Mouse (Mus musculus): Measurements from ENCODE around the gene Atp5g1. TPM values are rescaled to one million over a fixed set of nuclear protein-coding genes. Genes with fewer than 3 reads are reported as not detected.

The Atp5g1 gene
- polyA plus RNA-seq, 1 experiment from 2014 or later: 705 TPM

GRCm38 (mm10) chr11:96092674-96093291 is 17.3 kb upstream of the Atp5g1 start:
- H3K36me3 ChIP-seq: no peaks in the 10 kb centered on the region
- H3K9ac ChIP-seq: no peak overlapping the region
- H3K27ac ChIP-seq: no peak overlapping the region
- no peaks in the 10 kb centered on the region for H3K9me3 ChIP-seq (replicated peaks)
- H3K4me3 ChIP-seq (replicated peaks): no peak overlapping the region
- 50% methylated on average over 7 of the region's 7 CpGs for WGBS
- ATAC-seq (replicated peaks; ENCODE audit: low FRiP score): no peak
- H3K4me1 ChIP-seq: no peaks in the 10 kb centered on the region
- H3K27me3 ChIP-seq: peaks cover 10% of the 10 kb centered on the region; the same call in 1 of the 2 replicates
- H3K4me2 ChIP-seq: no peak overlapping the region

GRCm38 (mm10) chr11:96091073-96091472 is 15.6 kb upstream of the Atp5g1 start:
- no peak overlapping the region for H3K4me2 ChIP-seq
- H3K9me3 ChIP-seq (replicated peaks): no peaks in the 10 kb centered on the region
- ATAC-seq (replicated peaks; ENCODE audit: low FRiP score): no peak
- no peak overlapping the region for H3K4me3 ChIP-seq (replicated peaks)
- no peak overlapping the region for H3K27ac ChIP-seq
- 62% methylated on average over 2 of the region's 2 CpGs for WGBS
- H3K4me1 ChIP-seq: no peaks in the 10 kb centered on the region
- no peaks in the 10 kb centered on the region for H3K36me3 ChIP-seq
- H3K27me3 ChIP-seq: peaks cover 10% of the 10 kb centered on the region; the same call in 1 of the 2 replicates
- no peak overlapping the region for H3K9ac ChIP-seq

- H3K27me3 ChIP-seq: peaks cover 8% of the 10 kb centered on the region; the same call in 1 of the 2 replicates
- H3K4me2 ChIP-seq: no peak overlapping the region
- H3K27ac ChIP-seq: no peak overlapping the region
- H3K4me3 ChIP-seq (replicated peaks): no peak overlapping the region
- WGBS: 88% methylated on average over 6 of the region's 6 CpGs
- no peaks in the 10 kb centered on the region for H3K9me3 ChIP-seq (replicated peaks)
- no peak for ATAC-seq (replicated peaks; ENCODE audit: low FRiP score)
- no peaks in the 10 kb centered on the region for H3K4me1 ChIP-seq
- no peaks in the 10 kb centered on the region for H3K36me3 ChIP-seq
- H3K9ac ChIP-seq: no peak overlapping the region
These were observed 12.5 kb upstream of the Atp5g1 start for GRCm38 (mm10) chr11:96087981-96088380.

GRCm38 (mm10) chr11:96082682-96083081 is 7.2 kb upstream of the Atp5g1 start:
- H3K9me3 ChIP-seq (replicated peaks): no peaks in the 10 kb centered on the region
- H3K27me3 ChIP-seq: no peaks in the 10 kb centered on the region
- H3K4me3 ChIP-seq (replicated peaks): no peak overlapping the region
- no peaks in the 10 kb centered on the region for H3K36me3 ChIP-seq
- H3K4me2 ChIP-seq: no peak overlapping the region
- no peak overlapping the region for H3K9ac ChIP-seq
- no peak for ATAC-seq (replicated peaks; ENCODE audit: low FRiP score)
- 67% methylated on average over 3 of the region's 3 CpGs for WGBS
- H3K4me1 ChIP-seq: no peaks in the 10 kb centered on the region
- no peak overlapping the region for H3K27ac ChIP-seq

GRCm38 (mm10) chr11:96080736-96081135 is 5.3 kb upstream of the Atp5g1 start:
- H3K4me1 ChIP-seq: peaks cover 3% of the 10 kb centered on the region
- no peak overlapping the region for H3K4me3 ChIP-seq (replicated peaks)
- H3K9ac ChIP-seq: no peak overlapping the region
- 72% methylated on average over 5 of the region's 5 CpGs for WGBS
- H3K36me3 ChIP-seq: no peaks in the 10 kb centered on the region
- H3K27ac ChIP-seq: no peak overlapping the region
- no peaks in the 10 kb centered on the region for H3K9me3 ChIP-seq (replicated peaks)
- no peaks in the 10 kb centered on the region for H3K27me3 ChIP-seq
- H3K4me2 ChIP-seq: no peak overlapping the region
- no peak for ATAC-seq (replicated peaks; ENCODE audit: low FRiP score)

GRCm38 (mm10) chr11:96076221-96077105 is 993 bp upstream of the Atp5g1 start:
- no peak overlapping the region for H3K9ac ChIP-seq
- peaks cover 17% of the 10 kb centered on the region for H3K4me1 ChIP-seq
- WGBS: 70% methylated on average over 13 of the region's 13 CpGs
- ATAC-seq (replicated peaks; ENCODE audit: low FRiP score): no peak
- H3K4me3 ChIP-seq (replicated peaks): peak overlapping the region; percentile 67
- peak overlapping the region; percentile 87 for H3K27ac ChIP-seq
- no peaks in the 10 kb centered on the region for H3K27me3 ChIP-seq
- H3K9me3 ChIP-seq (replicated peaks): no peaks in the 10 kb centered on the region
- H3K4me2 ChIP-seq: peak overlapping the region; percentile 60
- H3K36me3 ChIP-seq: peaks cover 14% of the 10 kb centered on the region

- 0% methylated on average over 15 of the region's 15 CpGs for WGBS
- H3K4me1 ChIP-seq: peaks cover 17% of the 10 kb centered on the region
- ATAC-seq (replicated peaks; ENCODE audit: low FRiP score): no peak
These were observed 327 bp downstream of the Atp5g1 start for GRCm38 (mm10) chr11:96075177-96075508.

GRCm38 (mm10) chr11:96074351-96075176 is 906 bp downstream of the Atp5g1 start:
- peaks cover 17% of the 10 kb centered on the region for H3K4me1 ChIP-seq
- H3K9ac ChIP-seq: peak overlapping the region; percentile 65
- ATAC-seq (replicated peaks; ENCODE audit: low FRiP score): no peak
- H3K4me2 ChIP-seq: peak overlapping the region; percentile 85
- H3K27ac ChIP-seq: peak overlapping the region; percentile 86
- H3K4me3 ChIP-seq (replicated peaks): peak overlapping the region; percentile 67
- 12% methylated on average over 17 of the region's 17 CpGs for WGBS
- H3K27me3 ChIP-seq: no peaks in the 10 kb centered on the region
- no peaks in the 10 kb centered on the region for H3K9me3 ChIP-seq (replicated peaks)
- H3K36me3 ChIP-seq: peaks cover 32% of the 10 kb centered on the region

More at GRCm38 (mm10) chr11:96075177-96075508, 327 bp downstream of the Atp5g1 start:
- peaks cover 26% of the 10 kb centered on the region for H3K36me3 ChIP-seq
- peak overlapping the region; percentile 65 for H3K9ac ChIP-seq
- H3K4me3 ChIP-seq (replicated peaks): peak overlapping the region; percentile 67
- no peaks in the 10 kb centered on the region for H3K9me3 ChIP-seq (replicated peaks)
- H3K27me3 ChIP-seq: no peaks in the 10 kb centered on the region
- peak overlapping the region; percentile 85 for H3K4me2 ChIP-seq
- peak overlapping the region; percentile 86 for H3K27ac ChIP-seq

GRCm38 (mm10) chr11:96073295-96073993 is 2.0 kb downstream of the Atp5g1 start:
- no peak for ATAC-seq (replicated peaks; ENCODE audit: low FRiP score)
- no peaks in the 10 kb centered on the region for H3K27me3 ChIP-seq
- WGBS: 72% methylated on average over 9 of the region's 9 CpGs
- peak overlapping the region; percentile 65; the same call in 1 of the 2 replicates for H3K9ac ChIP-seq
- H3K36me3 ChIP-seq: peaks cover 36% of the 10 kb centered on the region
- peaks cover 17% of the 10 kb centered on the region for H3K4me1 ChIP-seq
- H3K4me3 ChIP-seq (replicated peaks): peak overlapping the region; percentile 67
- no peak overlapping the region for H3K27ac ChIP-seq
- peak overlapping the region; percentile 85 for H3K4me2 ChIP-seq
- no peaks in the 10 kb centered on the region for H3K9me3 ChIP-seq (replicated peaks)

- Histone ChIP-seq H3K4me2 (no peak overlapping the region), H3K27ac (no peak overlapping the region), H3K9ac (no peak overlapping the region), H3K27me3 (no peaks in the 10 kb centered on the region), H3K9me3 (replicated peaks) (no peaks in the 10 kb centered on the region), H3K4me3 (replicated peaks) (no peak overlapping the region), H3K4me1 (peaks cover 15% of the 10 kb centered on the region), H3K36me3 (peaks cover 36% of the 10 kb centered on the region)
- 94% methylated on average over 1 of the region's 1 CpGs for WGBS
- no peak for ATAC-seq (replicated peaks; ENCODE audit: low FRiP score)
These were observed 4.5 kb downstream of the Atp5g1 start for GRCm38 (mm10) chr11:96071013-96071412.

- no peak overlapping the region for H3K4me3 ChIP-seq (replicated peaks)
- H3K27ac ChIP-seq: no peak overlapping the region
- no peak for ATAC-seq (replicated peaks; ENCODE audit: low FRiP score)
- peaks cover 20% of the 10 kb centered on the region for H3K4me1 ChIP-seq
- no peaks in the 10 kb centered on the region for H3K9me3 ChIP-seq (replicated peaks)
- H3K9ac ChIP-seq: no peak overlapping the region
- WGBS: 86% methylated on average over 7 of the region's 7 CpGs
- peaks cover 36% of the 10 kb centered on the region for H3K36me3 ChIP-seq
- H3K27me3 ChIP-seq: no peaks in the 10 kb centered on the region
- no peak overlapping the region for H3K4me2 ChIP-seq
These were observed 5.1 kb downstream of the Atp5g1 start for GRCm38 (mm10) chr11:96070353-96070752.
